Mouse (Mus musculus) layer of hippocampus, postnatal 10 days (tissue): Measurements from ENCODE around the gene Prr15. TPM values are rescaled to one million over a fixed set of nuclear protein-coding genes. Genes with fewer than 3 reads are reported as not detected.
A peak's percentile ranks its signal among the peaks of the same experiment; 100 is the strongest.

Source experiments
- DNase-seq, 2 experiments: peaks; one replicate each; pipeline ENCODE4 v3.0.0; 2021; ENCODE audit warnings: low spot score in 2 of 2
- long read RNA-seq: library from polyadenylated mRNA; stranded (forward); transcript quantifications from one replicate; pipeline ENCODE4 v2.0.0, GENCODE M21; 2023
- total RNA-seq, 2 experiments: library from RNA; stranded (reverse); gene quantifications; 2 replicates each; pipeline ENCODE4 v1.2.3; 2021

Prr15 gene
- total RNA-seq: 1 to 10 TPM; 1.0 to 2.0 TPM
- long read RNA-seq: 0 reads

DNA sequence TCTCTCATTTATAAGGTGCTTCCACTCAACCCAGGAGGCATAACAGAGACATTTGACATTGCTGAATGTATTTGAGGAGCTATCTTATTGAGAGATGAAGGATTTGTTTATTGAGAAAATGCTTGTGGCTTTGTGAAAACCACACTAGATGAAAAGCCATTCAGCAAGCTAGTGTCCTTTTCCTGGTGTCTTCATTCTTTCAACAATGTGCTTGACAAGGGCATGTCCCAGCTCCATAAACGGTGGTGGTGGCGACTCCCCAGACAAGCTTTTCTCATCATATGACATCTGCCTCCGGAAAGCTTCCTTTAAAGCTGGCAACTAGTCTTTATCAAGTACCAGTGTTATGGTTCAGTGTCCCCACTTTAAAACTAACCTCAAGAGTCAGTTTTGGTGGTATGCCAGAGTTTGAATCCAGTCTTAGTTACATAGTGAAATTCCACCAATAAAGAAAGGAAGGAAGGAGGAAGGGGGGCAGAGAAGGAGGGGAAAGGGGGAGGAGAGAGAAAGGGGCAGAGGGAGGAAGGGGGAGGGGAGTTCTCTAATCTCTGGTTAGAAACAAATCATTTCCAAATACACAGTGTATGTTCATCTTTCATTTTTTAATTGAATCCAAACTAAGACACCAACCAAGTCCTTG, at the start of gene Prr15:
TSS of gene Prr15 (plus strand) at position 590 of the 640 bp plus-strand sequence.
- DNase-seq: no peak

DNA sequence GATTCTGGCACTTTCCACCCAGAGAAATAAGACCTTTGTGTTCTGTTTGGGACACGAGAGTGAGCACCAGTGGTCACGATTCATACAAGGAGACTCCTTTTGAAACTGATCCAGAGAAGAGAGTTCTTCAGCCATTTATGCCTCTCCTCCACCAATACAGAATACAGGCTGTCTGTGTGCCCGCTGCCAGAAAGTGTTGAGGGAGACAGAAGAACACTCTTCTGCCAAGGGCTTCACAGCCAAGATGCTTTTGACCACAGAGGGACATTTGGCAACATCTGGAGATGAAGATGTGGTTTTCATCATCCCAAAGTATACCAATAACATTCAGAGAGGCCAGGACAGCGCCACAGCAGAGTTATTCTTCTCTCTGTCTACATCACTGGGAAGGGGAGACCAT, 48.4 kb upstream of the Prr15 start:
- no peak for DNase-seq

DNA sequence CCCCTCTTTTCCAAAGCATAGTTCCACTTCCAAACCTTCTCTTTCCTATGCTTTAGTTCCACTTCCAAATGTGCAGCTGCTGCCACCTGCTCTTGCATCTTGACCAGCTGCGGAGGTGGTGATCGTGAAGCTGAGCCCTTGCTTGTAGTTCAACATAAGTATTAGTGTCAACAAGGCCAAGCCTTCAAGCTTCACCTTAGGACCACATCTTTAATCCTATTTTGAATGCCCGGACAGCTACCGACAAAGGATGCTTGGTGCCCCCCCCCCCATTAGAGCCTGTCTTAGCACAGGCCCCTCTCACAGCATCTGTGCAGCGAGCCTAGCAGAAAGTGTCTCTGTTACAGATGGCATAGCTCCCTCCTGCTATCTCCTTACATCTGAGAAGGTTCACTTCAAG, 47.8 kb upstream of the Prr15 start:
- no peak for DNase-seq

DNA sequence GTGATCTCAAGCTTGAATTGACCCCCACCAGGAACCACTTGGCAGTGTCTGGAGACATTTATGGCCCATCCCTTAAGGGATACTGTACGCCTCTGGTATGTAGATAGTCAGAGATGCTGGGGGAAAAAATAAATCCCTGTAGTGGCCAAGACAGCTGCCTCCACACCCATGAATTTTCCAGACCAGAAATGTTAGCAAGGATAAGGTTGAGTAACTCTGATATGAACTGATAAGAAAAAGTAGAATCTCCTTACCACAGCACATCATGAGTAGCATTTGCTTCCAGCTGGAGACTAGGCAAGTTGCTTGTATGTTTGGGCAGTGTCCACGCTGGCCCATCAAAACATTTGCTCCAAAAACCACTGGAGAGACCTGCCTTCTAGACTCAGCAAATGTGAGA, 47.0 kb upstream of the Prr15 start:
- no peak for DNase-seq

DNA sequence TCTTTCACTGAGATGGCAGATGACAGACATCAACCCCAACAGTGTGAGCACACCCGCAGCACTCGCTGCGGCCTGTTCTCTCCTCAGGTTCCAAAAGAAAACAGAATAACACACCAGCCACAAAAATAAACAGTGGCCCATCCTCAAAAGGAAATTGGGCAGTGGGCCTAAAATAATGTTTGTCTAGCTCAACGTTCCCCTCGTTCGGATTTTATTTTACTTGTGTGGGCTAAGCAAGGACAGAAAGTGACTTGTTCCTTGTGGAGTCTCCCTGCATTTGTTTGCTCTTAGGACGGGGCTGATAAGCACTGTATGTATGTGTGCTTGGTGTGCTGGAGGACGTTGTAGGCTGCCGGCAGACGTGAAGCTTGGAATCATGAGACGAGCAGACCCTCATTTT, 46.2 kb upstream of the Prr15 start:
- DNase-seq: no peak

DNA sequence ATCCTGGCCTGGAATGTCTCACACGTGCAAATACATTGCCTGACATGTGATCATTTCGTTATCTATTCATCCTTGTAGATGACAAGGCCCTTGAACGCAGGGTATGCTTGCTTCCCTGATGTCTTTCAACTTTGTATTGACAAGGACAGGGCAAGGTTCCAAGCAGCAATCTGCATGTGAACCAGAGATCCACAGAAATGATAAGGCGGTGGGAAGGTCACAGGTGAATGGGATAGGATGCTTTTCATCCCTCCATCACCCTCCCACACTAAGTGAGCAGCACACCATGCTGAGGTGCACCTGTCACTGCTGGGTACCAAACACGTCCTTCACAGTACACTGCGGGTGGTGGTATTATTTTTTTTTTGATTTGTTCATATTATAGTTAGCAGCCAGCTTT, 45.4 kb upstream of the Prr15 start:
- DNase-seq: no peak

DNA sequence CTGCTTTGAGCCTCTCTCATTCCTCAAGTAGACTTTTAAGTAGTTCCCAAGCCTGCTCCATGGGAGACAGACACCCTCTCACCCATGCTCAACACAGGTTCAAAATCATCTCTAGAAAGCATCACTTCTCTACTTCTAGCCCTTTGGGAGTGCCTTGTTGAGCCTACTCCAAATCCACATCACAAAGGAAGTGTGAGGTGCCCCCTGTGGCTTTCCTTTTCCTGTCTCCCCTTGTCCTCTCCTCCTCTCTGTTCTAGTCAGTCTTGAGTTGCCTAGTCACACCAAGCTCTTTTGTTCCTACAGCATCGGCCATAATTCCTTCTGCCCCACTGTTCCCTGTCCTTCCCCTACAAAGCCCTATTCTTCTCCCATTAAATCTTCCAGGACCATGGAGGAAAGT, 42.3 kb upstream of the Prr15 start:
- no peak for DNase-seq

DNA sequence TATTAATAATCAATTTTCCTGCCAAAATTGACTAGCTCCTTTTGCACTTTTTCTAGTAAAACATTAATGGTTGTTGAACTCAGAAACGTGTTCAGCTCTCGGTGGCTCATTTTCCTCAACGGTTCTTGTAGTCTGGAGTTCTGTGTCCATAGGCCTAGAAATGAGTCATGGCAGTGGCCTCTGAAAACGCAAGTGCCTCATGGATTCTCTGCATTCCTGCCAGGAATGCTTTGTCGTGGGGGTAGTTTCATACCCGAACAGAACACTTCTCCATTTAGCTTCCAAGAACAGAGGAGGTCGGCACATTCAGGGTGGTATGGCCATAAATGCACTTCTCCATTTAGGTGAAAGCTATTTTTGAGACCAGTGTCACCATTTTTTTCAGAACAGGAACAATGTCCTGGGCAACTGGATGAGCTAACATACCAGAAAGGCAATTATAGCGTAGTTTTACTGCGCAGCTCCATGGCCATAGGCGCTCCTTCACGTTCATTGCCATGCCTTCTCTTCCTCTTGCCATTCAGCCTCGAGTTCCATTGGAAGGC, 41.4 kb upstream of the Prr15 start:
- no peak for DNase-seq

DNA sequence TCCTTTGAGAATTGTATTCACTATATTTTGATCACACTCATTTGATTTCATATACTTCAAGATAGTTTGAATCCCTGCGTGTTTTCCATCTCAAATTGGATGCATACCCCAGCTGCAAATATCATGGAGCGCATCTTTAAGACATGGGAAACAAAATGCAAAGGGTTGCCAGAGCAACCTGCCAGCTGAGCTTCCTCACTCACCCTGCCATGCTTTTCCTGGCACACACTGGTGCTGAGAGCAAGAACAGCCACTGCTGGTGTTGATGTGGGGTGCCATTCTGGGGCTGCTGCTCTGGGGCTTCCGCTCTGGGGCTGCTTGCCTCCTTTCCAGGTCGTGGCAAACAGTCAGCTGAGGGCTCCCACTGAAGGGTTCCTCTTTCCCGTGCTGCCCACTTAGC, 38.8 kb upstream of the Prr15 start:
- no peak for DNase-seq

DNA sequence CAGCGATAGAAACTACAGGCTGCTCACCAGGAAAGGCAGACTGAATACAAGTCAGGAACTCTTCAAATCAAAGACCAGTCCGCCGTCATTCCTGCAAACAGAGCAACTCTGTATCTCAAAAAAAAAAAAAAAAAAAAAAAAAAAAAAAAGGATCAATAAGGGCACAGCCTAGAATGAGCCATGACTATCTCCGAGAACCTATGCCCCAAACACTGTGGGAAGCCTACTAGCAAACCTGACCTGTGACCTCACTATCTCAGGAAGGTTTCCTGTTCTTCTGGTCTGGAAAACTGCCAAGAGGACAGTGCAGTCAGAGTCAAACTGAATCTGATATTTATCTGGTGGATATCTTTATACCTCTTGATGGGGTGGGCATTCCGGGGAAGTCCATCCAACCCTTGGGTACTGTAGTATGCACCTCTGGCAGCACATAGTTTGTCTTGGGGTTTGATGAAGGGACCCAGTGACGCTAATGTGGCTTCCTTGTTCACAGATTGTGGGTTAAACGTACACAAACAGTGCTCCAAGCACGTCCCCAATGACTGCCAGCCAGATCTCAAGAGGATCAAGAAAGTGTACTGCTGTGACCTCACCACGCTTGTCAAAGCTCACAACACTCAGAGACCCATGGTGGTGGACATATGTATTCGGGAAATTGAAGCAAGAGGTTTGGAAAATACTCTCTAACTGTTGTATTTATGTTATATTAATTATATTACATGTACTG, 35.7 kb upstream of the Prr15 start:
- DNase-seq: no peak

DNA sequence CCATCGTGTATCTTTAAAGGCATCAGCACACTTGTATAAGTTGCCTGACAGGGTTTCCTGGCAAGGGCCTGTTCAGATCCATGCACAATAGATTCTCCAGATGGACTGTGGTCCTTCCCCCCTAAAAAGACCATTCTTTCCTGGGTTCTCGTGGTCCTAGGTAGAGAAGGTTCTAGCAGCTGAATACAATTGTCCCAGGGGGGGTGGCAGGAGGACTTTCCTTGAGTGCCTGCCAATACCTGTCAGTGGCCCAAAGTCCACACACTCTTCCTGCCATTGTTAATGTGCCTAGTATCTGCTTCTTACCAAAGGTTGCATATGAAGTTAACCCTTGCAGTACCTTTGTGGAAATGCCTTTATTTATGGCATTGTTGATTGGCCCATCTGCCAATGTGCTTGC, 28.4 kb upstream of the Prr15 start:
- DNase-seq: no peak

DNA sequence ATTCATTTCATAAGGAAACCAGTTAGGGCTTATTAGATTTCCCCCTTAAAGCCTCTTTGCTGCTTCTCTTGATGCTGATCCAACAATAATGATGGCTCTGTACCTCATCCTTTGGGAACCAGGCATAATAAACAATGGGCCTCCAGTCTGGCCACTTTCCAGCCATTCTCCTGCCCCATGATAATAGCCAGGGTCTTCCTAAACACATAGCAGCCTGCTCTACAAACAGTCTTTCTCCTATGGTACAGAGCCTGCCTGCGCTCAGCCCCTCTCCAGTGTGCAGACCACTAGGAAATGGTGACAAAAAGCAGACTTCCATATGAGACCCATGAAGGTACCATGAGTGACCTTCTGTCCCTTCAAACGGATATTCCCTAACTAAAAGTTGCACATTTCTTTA, 26.2 kb upstream of the Prr15 start:
- no peak for DNase-seq

DNA sequence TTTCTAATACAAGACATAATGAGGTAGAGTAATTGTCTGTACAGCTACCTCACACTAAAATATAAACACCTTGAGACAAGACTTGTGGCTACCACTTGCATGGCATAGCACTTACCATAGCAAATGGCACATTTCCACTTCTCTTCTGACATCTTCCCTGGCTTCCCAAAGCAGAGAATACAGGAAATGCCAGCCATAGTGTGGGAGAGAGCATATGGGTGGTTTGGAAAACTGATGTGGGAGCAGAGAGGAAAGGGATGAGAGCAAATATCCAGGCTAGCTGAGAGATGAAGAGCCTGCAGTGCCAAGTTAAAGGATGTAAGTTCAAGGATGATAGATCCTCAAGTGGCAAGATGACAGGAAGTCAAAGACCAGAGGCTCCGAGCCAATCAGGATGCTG, 19.9 kb upstream of the Prr15 start:
- DNase-seq: no peak

DNA sequence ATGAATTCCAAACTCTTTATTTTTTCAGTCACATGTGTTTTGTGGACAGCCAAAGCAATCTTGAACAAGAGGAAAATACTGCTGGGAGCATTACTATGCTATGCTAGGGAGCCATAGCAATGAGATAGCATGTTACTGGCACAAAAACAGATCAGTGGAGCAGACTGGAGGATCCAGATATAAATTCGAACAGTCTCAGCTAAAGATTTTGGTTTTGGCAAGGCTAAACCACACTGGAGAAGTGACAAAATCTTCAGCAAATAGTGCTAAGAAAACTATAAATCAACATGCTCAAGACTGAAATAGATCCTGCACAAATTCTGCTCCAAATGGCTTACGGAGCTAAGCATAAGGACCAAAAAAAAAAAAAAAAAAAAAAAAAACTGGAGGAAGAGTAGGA, 12.6 kb upstream of the Prr15 start:
- no peak for DNase-seq

DNA sequence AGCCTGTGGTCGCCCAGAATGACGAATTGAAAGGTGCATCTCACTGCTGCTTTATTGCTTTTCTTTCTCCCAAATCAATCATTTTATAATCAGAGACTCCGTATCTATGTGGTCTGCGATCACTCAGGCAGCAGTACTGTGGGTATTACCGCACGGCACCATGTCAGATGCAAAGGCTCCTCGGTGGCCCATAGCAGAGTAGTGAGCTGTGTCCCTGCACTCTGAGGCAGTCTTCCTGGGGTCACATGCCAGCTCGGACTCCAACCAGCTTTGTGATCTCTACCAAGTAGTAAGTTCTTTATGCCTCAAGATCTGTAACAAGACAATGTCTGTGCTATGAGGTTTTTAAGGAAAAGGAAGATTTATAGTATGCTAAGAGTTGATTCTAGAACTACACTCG, 7.0 kb upstream of the Prr15 start:
- DNase-seq: no peak

DNA sequence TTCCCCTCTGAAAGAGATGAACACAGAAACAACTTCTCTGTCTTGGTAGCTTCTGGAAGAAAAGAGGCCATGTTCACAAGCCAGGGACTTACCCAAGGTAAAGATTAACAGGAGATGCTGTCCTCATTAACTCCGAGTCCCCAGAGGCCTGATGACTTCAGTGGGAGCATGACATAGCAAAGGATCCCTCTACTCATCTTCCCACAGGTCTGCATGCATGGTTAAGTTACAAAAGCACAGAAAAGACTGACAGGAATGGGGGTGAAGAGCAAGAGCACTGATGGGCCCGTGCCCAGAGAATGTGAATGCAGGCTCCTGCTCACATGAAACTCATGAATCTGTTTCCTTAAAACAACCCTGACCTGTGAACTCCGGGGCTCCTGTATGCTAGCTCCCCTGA, 6.4 kb upstream of the Prr15 start:
- DNase-seq: no peak

DNA sequence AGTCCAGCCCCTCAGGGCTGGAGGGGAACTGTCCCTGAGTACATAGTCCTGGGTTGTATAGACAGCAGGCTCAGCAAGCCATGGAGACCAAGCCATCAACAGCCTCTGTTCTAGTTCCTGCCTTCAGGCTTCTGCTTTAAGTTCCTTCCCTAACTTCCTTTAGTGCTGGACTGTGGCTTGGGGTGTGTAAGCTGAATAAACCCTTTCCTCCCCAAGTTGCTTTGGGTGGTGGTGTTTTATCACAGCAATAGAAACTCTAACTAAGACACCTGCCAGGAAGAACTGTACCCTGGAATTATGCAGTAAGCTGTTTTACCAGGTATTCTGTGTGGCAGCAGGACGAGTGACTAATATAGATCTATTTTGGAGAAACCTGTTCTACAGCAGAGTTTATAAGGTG, 5.4 kb upstream of the Prr15 start:
- no peak for DNase-seq

DNA sequence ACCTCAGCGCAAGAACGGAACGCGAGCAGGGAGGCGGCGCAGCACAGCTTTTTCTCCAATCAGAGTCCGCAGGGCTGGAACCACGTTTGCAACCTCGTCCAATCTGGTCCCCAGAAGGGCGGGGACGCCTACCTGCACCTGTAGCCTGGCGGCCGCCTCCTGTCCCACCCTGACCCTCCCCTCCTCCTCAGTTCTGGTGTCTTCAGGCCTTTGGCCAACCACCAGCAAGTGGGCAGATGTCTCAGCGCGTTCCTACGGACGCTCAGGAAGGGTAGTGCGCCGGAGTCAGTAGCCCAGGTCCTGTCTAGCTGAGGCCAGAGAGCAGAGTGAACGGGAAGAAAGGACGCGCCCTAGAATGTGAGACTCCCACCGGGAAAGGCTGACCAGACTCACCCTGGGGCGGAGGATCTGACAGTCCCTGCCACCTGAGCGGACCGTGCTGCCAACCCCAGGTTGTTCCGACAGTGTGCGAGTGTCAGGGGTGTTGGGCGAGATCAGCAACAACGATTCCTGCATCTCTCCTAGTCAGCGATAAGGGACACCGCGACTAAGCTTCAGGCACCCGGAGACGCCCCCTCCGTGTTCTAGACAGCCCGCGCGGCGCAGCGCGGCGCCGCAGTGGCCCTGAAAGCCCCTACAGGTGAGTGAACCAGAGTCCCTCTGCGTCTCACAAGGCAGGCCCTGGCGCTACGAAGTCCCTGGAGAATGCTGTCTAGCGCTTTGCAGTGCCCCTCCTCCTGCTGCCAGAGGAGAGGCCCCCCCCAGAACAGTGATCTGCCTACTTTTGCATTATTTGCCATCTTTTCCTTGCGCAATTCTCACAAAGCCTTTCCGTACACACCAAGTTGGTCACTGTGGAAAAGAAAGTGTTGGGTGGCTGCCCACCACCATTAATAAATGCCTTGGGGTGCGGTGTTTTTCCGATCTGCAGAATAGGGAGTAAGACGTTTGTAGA, 1.3 kb downstream of the Prr15 start:
- peak; percentile 36 to 53 for DNase-seq

DNA sequence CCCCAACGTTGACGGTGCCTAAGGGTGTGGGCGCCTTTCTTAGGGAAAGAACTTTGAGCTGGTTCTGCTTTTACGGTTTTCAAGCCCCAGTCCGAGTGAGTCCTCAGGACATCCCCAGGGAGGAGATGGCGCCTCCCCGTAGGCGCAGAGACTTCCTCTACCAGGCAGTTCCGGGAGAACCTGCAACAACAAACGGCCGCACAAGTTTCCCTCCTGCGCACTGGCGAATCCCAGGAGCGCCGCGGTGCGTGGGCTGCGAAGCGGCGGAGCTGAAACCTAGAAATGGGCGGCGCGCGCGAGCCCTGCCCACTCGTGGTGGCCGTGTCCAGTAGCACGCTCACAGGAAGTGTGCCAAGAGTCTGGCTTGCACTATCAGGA, 2.0 kb downstream of the Prr15 start:
- DNase-seq: peak; percentile 15 to 29

DNA sequence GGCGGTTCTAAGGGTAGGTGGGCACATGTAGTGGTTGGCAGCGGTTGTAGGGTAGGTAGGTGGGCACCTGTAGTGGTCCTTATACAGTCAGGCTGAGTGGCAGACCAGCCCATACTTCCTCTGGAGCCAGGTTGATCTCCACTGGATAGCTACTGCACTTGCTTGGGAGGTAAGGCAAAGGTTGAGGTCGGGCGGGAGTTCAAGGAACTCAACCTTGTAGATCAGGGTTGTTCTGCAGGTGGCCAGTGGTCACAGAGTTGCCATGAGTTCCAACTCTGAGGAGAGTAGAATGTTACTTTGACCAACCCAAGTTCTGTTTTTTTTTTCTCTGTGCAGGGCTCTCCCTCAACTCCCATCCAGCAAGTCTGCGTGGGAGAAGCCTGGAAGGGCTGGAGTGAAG, 3.1 kb downstream of the Prr15 start:
- DNase-seq: no peak

DNA sequence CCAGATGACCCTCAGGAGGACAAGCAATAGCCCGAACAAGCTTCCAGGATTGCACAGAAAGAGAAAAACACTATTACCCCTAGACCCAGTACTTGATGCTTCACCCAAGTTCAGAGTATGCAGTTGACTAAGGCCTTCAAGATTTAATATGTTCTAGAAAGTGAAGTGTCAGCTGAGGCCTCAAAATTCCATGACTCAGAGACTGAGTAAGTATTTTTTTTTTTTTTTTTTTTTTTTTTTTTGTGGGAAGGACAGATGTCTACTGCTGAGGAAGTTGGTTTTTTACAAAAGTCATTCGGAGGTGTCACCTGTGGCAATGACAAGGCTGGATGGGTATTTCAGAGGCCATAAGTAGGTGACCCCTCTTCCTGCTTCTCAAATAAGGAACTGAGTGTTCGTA, 4.0 kb downstream of the Prr15 start:
- no peak for DNase-seq

DNA sequence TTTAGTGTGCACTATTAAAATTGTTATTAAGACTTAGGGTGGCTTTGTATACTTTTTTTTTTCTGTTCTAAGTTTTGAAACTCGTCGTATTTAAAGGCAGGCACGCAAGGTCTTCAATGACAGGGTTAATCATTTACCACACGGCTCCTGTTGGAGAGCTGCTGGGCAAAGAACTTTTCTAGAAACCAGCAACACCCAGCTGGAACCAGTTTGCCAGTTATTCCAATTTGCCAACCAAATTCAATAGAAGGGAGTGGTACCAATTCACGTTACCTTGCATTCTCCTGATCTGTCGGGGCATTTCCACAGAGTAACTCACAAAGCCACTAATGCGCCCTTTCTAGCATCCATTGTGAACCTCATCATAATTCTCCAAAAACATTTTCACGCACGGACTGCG, 4.5 kb downstream of the Prr15 start:
- DNase-seq: no peak
